Mouse (Mus musculus) megakaryocyte, adult 5-6 weeks (primary cell): ENCODE measurements around the gene Prdx1. TPM values are rescaled to one million over a fixed set of nuclear protein-coding genes. Genes with fewer than 3 reads are reported as not detected.
"Not testable (repeated sequence)": the region's sequence is repeated elsewhere in the genome, so short reads cannot be mapped to it uniquely, and the experiment has no call there.

Experiments
- ATAC-seq: 2 replicates; pipeline ENCODE4 v1.8.0; 2016; ENCODE audit warnings: mild to moderate bottlenecking, inconsistent platforms; ENCODE audit not compliant: poor library complexity, severe bottlenecking
- total RNA-seq, 2 experiments: library from RNA; stranded (forward) in 1 of 2; stranded (reverse) in 1 of 2; fragments of 153-499, 151-499 nt in 1 of 2; fragments of 221-1000, 200-1000 nt in 1 of 2; gene quantifications; 2 replicates each; pipeline versions ENCODE4 v1.2.3 to v1.2.4; 2015 to 2017

Gene Prdx1
- total RNA-seq, 2 experiments from 2014 or later = 344 to 644 TPM

- no peak for ATAC-seq
Measured at GRCm38 (mm10) chr4:116676027-116676426, 9.3 kb upstream of the Prdx1 start.

- no peak for ATAC-seq
Measured at GRCm38 (mm10) chr4:116677808-116678207, 7.5 kb upstream of the Prdx1 start.

- no peak for ATAC-seq
Measured at GRCm38 (mm10) chr4:116679141-116679540, 6.2 kb upstream of the Prdx1 start.

- not testable (repeated sequence) for ATAC-seq
Measured at GRCm38 (mm10) chr4:116680521-116680920, 4.8 kb upstream of the Prdx1 start.

- ATAC-seq = no peak
Measured at GRCm38 (mm10) chr4:116683957-116684356, 1.4 kb upstream of the Prdx1 start.

- no peak for ATAC-seq
Measured at GRCm38 (mm10) chr4:116684665-116685064, 679 bp upstream of the Prdx1 start.

- ATAC-seq = no peak
Measured at GRCm38 (mm10) chr4:116687041-116687440, 1.7 kb downstream of the Prdx1 start.

- no peak for ATAC-seq
Measured at GRCm38 (mm10) chr4:116689309-116689876, 4.0 kb downstream of the Prdx1 start.

GRCm38 (mm10) chr4:116692146-116692545 lies 6.8 kb downstream of the Prdx1 start:
- ATAC-seq = no peak

- no peak for ATAC-seq
Measured at GRCm38 (mm10) chr4:116693785-116694184, 8.4 kb downstream of the Prdx1 start.

- ATAC-seq = no peak
Measured at GRCm38 (mm10) chr4:116698693-116699342, 13.5 kb downstream of the Prdx1 start.

GRCm38 (mm10) chr4:116700964-116701363 lies 15.6 kb downstream of the Prdx1 start:
- 0 out of 2 replicates have a peak, but pooled peaks have one; percentile 15 for ATAC-seq

- ATAC-seq = peak; percentile 48
Measured at GRCm38 (mm10) chr4:116703804-116704203, 18.5 kb downstream of the Prdx1 start.

- ATAC-seq = no peak
Measured at GRCm38 (mm10) chr4:116707666-116708065, 22.3 kb downstream of the Prdx1 start.

- peak; percentile 96 for ATAC-seq
Measured at GRCm38 (mm10) chr4:116708201-116708764, 22.9 kb downstream of the Prdx1 start, which contains the start of the genes Mmachc and Ccdc163. Mmachc (minus strand) TSS chr4:116708406. Ccdc163 (plus strand) TSS chr4:116708509.

- ATAC-seq = peak; percentile 11; the same call in 1 of the 2 replicates
Measured at GRCm38 (mm10) chr4:116708791-116709390, 23.5 kb downstream of the Prdx1 start.

GRCm38 (mm10) chr4:116710154-116710553 lies 24.8 kb downstream of the Prdx1 start:
- ATAC-seq = no peak

GRCm38 (mm10) chr4:116712536-116712935 lies 27.2 kb downstream of the Prdx1 start:
- no peak for ATAC-seq

- peak; percentile 53 for ATAC-seq
Measured at GRCm38 (mm10) chr4:116719396-116719795, 34.1 kb downstream of the Prdx1 start.

GRCm38 (mm10) chr4:116720343-116721097 lies 35.2 kb downstream of the Prdx1 start, which contains the start of gene Tesk2:
Tesk2 (plus strand) TSS chr4:116720948.
- peak; percentile 92 for ATAC-seq

GRCm38 (mm10) chr4:116721098-116721628 lies 35.8 kb downstream of the Prdx1 start:
- no peak for ATAC-seq
